Mouse (Mus musculus) heart, embryonic 10.5 days (tissue): Measurements from ENCODE around the gene Gzmf. TPM values are rescaled to one million over a fixed set of nuclear protein-coding genes. Genes with fewer than 3 reads are reported as not detected.
"Not testable (repeated sequence)": the region's sequence is repeated elsewhere in the genome, so short reads cannot be mapped to it uniquely, and the experiment has no call there.

Experiments
- DNase-seq: peaks from one replicate; pipeline ENCODE4 v3.0.0-alpha.2; 2017; ENCODE audit warnings: low spot score
- H3K27ac ChIP-seq: fragments of 300-500 bp; sonication (generic); 2 replicates; pipeline ENCODE4 v1.5.1; 2016; ENCODE audit warnings: mild to moderate bottlenecking
- H3K27me3 ChIP-seq: fragments of 300-500 bp; sonication (generic); 2 replicates; pipeline ENCODE4 v1.6.1; 2016; ENCODE audit warnings: mild to moderate bottlenecking; ENCODE audit not compliant: poor library complexity, insufficient read depth, severe bottlenecking
- H3K36me3 ChIP-seq: fragments of 300-500 bp; sonication (generic); 2 replicates; pipeline ENCODE4 v1.6.1; 2016; ENCODE audit warnings: mild to moderate bottlenecking, moderate library complexity
- H3K4me1 ChIP-seq: fragments of 300-500 bp; sonication (generic); 2 replicates; pipeline ENCODE4 v1.6.1; 2016; ENCODE audit warnings: mild to moderate bottlenecking
- H3K4me3 ChIP-seq: fragments of 300-500 bp; sonication (generic); 2 replicates; pipeline ENCODE4 v1.5.1; 2016; ENCODE audit warnings: mild to moderate bottlenecking, moderate library complexity
- H3K9me3 ChIP-seq: fragments of 300-500 bp; sonication (generic); 2 replicates; pipeline ENCODE4 v1.6.1; 2016; ENCODE audit warnings: mild to moderate bottlenecking, moderate library complexity
- WGBS: fragments of 180-500 bp; shearing (Covaris S2); methylation state at CpG from one replicate; pipeline ENCODE4 v1.1.7; 2016; 5-methylcytosine and 5-hydroxymethylcytosine counted together
- polyA plus RNA-seq: library from polyadenylated mRNA; unstranded; fragments of >200 nt; fragmentation: Nextera tagmentation; extraction: Ambion mirVana; gene quantifications from 2 replicates; pipeline ENCODE4 v1.2.1, GENCODE M21; 2016

Gene Gzmf
- polyA plus RNA-seq: 0.29 TPM in 1 of 2 replicates, not detected in the other

- 80% methylated on average over 4 of the region's 4 CpGs for WGBS
- no peak for DNase-seq
- H3K4me3 ChIP-seq: no peak within 1 kb of the TSS
Measured at GRCm38 (mm10) chr14:56211317-56211716, at the start of gene Gzmf. Gene Gzmf (minus strand): TSS chr14:56211417.

DNA sequence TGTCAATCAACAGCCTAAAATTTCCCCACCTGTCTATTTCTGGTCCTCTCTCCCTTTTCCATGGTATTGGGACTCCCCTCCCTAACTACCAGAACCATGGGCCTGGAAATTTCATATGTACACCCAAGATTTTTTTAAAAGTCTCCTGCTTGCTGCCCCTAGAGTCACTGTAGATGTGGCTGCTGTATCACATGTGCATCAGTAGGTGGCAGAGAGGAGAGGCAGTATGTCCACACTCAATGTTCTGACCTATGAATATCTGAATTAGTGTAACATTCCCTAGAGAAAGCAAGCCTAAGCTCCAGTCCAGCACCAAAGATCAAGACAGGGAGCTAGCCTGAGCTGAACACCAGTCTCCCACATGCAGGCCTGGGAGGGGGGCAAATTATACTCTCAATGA lies 29.2 kb upstream of the Gzmf start:
- H3K9me3 ChIP-seq: no peaks in the 10 kb centered on the region
- no peak overlapping the region for H3K4me3 ChIP-seq
- H3K4me1 ChIP-seq: no peaks in the 10 kb centered on the region
- no peaks in the 10 kb centered on the region for H3K36me3 ChIP-seq
- H3K27ac ChIP-seq: no peak overlapping the region
- H3K27me3 ChIP-seq: no peaks in the 10 kb centered on the region
- no peak for DNase-seq

More at GRCm38 (mm10) chr14:56211317-56211716, at the start of gene Gzmf:
- H3K27me3 ChIP-seq: no peaks in the 10 kb centered on the region
- no peaks in the 10 kb centered on the region for H3K9me3 ChIP-seq
- no peak within 1 kb of the TSS for H3K27ac ChIP-seq
- no peaks in the 10 kb centered on the region for H3K36me3 ChIP-seq
- no peaks in the 10 kb centered on the region for H3K4me1 ChIP-seq

- WGBS: 79% methylated on average over 2 of the region's 2 CpGs
- Histone ChIP-seq H3K4me3 (no peak within 1 kb of the TSS), H3K9me3 (no peaks in the 10 kb centered on the region), H3K36me3 (no peaks in the 10 kb centered on the region), H3K27me3 (no peaks in the 10 kb centered on the region), H3K4me1 (no peaks in the 10 kb centered on the region), H3K27ac (no peak within 1 kb of the TSS)
- no peak for DNase-seq
Measured at GRCm38 (mm10) chr14:56234556-56234955, 23.3 kb upstream of the Gzmf start, which contains the start of gene Gzmc. Gene Gzmc (minus strand): TSS chr14:56234656.

DNA sequence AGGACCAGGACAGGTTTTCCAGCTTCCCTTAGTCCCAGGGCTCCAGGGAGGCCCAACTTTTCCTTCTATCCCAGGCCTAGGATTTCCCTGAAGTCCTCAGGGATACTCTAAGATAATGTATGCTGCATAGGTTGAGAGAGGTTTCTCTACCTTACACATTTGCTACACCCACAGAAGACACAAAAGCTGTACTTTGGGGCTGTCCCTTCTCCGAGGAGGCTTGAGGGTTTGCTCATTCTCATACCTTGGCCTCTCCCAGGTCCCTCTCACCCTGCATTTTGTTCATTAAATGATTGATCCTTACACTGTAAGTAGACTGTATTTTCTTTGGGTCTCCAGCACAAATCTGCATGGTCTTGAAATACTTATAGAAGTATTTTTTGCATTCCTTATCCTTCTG lies 5.6 kb downstream of the Gzmf start:
- Histone ChIP-seq H3K9me3 (no peaks in the 10 kb centered on the region), H3K36me3 (no peaks in the 10 kb centered on the region), H3K27ac (no peak overlapping the region), H3K27me3 (0 out of 2 replicates have a peak, but pooled peaks cover 3% of the 10 kb centered on the region), H3K4me3 (no peak overlapping the region), H3K4me1 (no peaks in the 10 kb centered on the region)
- no peak for DNase-seq
- 78% methylated on average over 1 of the region's 1 CpGs for WGBS

GRCm38 (mm10) chr14:56205021-56205420 lies 6.2 kb downstream of the Gzmf start:
- not testable (repeated sequence) for H3K27me3 ChIP-seq, H3K4me1 ChIP-seq, H3K4me3 ChIP-seq, H3K9me3 ChIP-seq, H3K27ac ChIP-seq, DNase-seq, H3K36me3 ChIP-seq
- 31% methylated on average over 5 of the region's 5 CpGs for WGBS

DNA sequence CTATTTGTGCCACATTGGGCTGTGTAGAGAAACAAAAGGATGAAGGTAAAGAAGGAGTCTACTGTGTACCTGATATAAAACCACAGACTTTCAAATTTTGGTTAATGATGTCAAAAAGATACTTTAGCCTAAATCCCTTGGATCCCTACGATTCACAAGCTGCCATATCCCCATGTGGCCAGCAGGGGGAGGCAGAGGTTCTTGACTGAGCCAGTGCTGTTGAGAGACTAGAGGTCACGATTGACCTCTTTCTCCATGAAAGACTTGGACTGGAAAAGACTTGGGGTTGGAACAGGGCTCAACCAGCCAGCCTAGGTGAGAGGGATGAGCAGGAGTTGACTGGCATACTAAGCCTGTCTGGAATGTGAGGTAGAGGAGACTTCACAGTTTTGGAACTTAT lies 7.2 kb downstream of the Gzmf start:
- Histone ChIP-seq H3K36me3 (no peaks in the 10 kb centered on the region), H3K4me1 (no peaks in the 10 kb centered on the region), H3K9me3 (no peaks in the 10 kb centered on the region), H3K27me3 (0 out of 2 replicates have a peak, but pooled peaks cover 3% of the 10 kb centered on the region), H3K4me3 (no peak overlapping the region), H3K27ac (no peak overlapping the region)
- no peak for DNase-seq
- WGBS: 13% methylated on average over 2 of the region's 2 CpGs

- H3K27ac ChIP-seq: no peak overlapping the region
- peak; percentile 74 for DNase-seq
- H3K4me1 ChIP-seq: no peaks in the 10 kb centered on the region
- no peak overlapping the region for H3K4me3 ChIP-seq
- H3K27me3 ChIP-seq: no peaks in the 10 kb centered on the region
- WGBS: 56% methylated on average over 6 of the region's 6 CpGs
- H3K9me3 ChIP-seq: no peaks in the 10 kb centered on the region
- H3K36me3 ChIP-seq: no peaks in the 10 kb centered on the region
Measured at GRCm38 (mm10) chr14:56186946-56187345, 24.3 kb downstream of the Gzmf start.

DNA sequence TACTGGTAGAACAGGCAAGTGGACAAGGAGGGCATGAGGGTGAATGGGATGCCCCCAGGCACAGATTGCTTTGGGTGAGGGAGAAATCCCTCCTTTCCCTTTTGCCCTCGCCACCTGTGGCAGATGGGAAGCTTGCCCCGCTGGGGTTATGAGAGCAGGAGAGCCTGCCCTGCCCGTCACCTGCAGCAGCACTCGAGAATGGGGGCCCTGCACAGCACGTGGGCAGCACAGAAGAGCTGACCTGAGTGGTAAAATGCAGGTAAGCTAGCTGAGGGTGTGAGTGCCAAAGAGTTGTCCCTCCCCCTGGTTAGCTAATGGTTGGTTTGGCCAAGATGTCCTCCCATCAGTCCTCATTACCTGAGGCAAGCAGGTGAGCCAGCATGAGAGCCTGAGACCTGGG lies 24.7 kb downstream of the Gzmf start:
- WGBS: 82% methylated on average over 5 of the region's 5 CpGs

GRCm38 (mm10) chr14:56177651-56178050 lies 33.6 kb downstream of the Gzmf start:
- WGBS: 28% methylated on average over 8 of the region's 8 CpGs
- DNase-seq: peak; percentile 79

More for the DNA sequence above, 24.7 kb downstream of the Gzmf start:
- H3K4me3 ChIP-seq: no peak overlapping the region
- peak; percentile 64 for DNase-seq
- no peaks in the 10 kb centered on the region for H3K36me3 ChIP-seq
- no peaks in the 10 kb centered on the region for H3K4me1 ChIP-seq
- no peak overlapping the region for H3K27ac ChIP-seq
- H3K27me3 ChIP-seq: no peaks in the 10 kb centered on the region
- no peaks in the 10 kb centered on the region for H3K9me3 ChIP-seq

GRCm38 (mm10) chr14:56174499-56174898 lies 36.7 kb downstream of the Gzmf start, which contains the start of gene Gzmn:
Gene Gzmn (minus strand): TSS chr14:56174599.
- Histone ChIP-seq H3K4me3 (no peak within 1 kb of the TSS), H3K4me1 (no peaks in the 10 kb centered on the region), H3K27ac (no peak within 1 kb of the TSS), H3K27me3 (0 out of 2 replicates have a peak, but pooled peaks cover 5% of the 10 kb centered on the region), H3K9me3 (no peaks in the 10 kb centered on the region), H3K36me3 (no peaks in the 10 kb centered on the region)
- DNase-seq: no peak
- WGBS: 89% methylated on average over 5 of the region's 5 CpGs

More at GRCm38 (mm10) chr14:56177651-56178050, 33.6 kb downstream of the Gzmf start:
- H3K27me3 ChIP-seq, H3K9me3 ChIP-seq, H3K27ac ChIP-seq, H3K4me3 ChIP-seq, H3K4me1 ChIP-seq, H3K36me3 ChIP-seq: not testable (repeated sequence)

DNA sequence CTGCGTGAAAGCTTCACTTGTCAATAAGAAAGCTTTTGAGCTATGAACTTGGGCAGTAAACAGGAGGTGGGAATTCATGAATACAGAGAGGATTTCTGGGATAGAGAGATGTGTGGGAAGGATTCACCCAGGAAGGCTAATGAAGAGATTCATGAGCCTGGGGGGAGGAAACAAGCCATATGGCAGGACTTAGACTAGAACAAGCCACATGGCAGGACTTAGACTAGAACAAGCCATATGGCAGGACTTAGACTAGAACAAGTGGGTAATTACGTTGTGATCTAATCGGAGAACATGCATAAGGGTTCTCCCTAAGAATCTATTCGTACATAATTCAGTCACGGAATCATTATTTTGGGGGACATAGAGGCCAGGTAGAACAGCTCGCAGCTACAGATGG lies 37.8 kb downstream of the Gzmf start:
- 88% methylated on average over 6 of the region's 6 CpGs for WGBS
- 0 out of 2 replicates have a peak, but pooled peaks cover 5% of the 10 kb centered on the region for H3K27me3 ChIP-seq
- DNase-seq: no peak
- no peaks in the 10 kb centered on the region for H3K9me3 ChIP-seq
- H3K4me1 ChIP-seq: no peaks in the 10 kb centered on the region
- no peaks in the 10 kb centered on the region for H3K36me3 ChIP-seq
- H3K4me3 ChIP-seq: no peak overlapping the region
- H3K27ac ChIP-seq: no peak overlapping the region

- H3K36me3 ChIP-seq: no peaks in the 10 kb centered on the region
- H3K9me3 ChIP-seq: no peaks in the 10 kb centered on the region
- H3K27ac ChIP-seq: no peak overlapping the region
- H3K27me3 ChIP-seq: 0 out of 2 replicates have a peak, but pooled peaks cover 5% of the 10 kb centered on the region
- 81% methylated on average over 5 of the region's 5 CpGs for WGBS
- no peaks in the 10 kb centered on the region for H3K4me1 ChIP-seq
- DNase-seq: no peak
- no peak overlapping the region for H3K4me3 ChIP-seq
Measured at GRCm38 (mm10) chr14:56172744-56173143, 38.5 kb downstream of the Gzmf start.

DNA sequence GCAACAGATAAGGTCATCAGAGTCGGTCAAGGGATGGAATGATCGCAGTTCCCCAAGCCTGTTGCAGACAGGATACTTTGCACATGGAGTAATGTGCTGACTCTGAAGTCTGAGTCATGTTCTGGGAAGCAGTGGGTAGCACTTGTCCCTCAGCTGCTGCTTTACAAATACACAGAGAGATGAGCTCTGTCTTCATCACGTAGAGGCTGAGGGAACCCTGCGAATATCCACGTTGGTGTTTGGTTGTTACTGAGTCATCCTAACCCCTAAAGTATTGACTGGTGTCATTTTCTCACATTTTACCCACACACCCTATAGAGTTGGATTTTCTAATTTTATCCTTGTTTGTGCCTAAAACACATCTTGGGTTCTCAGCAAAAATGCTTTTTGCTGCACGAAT lies 43.2 kb downstream of the Gzmf start:
- Histone ChIP-seq H3K4me1 (no peaks in the 10 kb centered on the region), H3K9me3 (no peaks in the 10 kb centered on the region), H3K27me3 (0 out of 2 replicates have a peak, but pooled peaks cover 5% of the 10 kb centered on the region), H3K36me3 (no peaks in the 10 kb centered on the region), H3K4me3 (no peak overlapping the region), H3K27ac (no peak overlapping the region)
- 71% methylated on average over 6 of the region's 6 CpGs for WGBS
- DNase-seq: no peak

DNA sequence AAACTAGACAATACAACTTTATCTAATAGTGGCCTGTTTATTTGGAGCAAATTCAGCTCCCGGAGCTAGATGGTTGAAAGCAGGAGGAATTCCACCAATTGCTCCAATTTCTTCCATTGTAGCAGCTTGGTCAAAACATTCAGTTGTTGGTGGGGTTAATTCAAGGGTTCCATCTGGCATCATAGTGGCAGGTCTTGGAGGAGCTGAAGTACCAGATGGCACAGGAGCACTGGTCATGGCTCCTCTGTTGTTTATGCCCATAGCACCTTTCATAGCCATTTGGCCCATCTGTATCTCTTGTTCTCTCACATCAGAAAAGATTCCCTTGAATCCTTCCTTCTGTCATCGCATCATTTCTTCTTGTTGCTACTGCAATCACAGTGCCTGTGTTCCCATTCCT lies 49.1 kb downstream of the Gzmf start:
- H3K36me3 ChIP-seq: no peaks in the 10 kb centered on the region
- H3K4me1 ChIP-seq: no peaks in the 10 kb centered on the region
- WGBS: 76% methylated on average over 2 of the region's 2 CpGs
- no peak overlapping the region for H3K4me3 ChIP-seq
- H3K9me3 ChIP-seq: no peaks in the 10 kb centered on the region
- H3K27ac ChIP-seq: no peak overlapping the region
- DNase-seq: no peak
- H3K27me3 ChIP-seq: no peaks in the 10 kb centered on the region
